Mouse (Mus musculus) cortical plate, adult 2 months (tissue): ENCODE results near the gene Wdr25.

Experiments used
- CTCF ChIP-seq: fragments of 200-500 bp; IDR thresholded peaks from 2 replicates; pipeline ENCODE4 v1.5.1; 2011; ENCODE audit warnings: mild to moderate bottlenecking, control low read depth, low read length; ENCODE audit not compliant: insufficient read depth; ENCODE audit errors: extremely low read depth
- POLR2A ChIP-seq: fragments of 200-500 bp; IDR thresholded peaks from 2 replicates; pipeline ENCODE4 v1.6.1; 2011; ENCODE audit warnings: mild to moderate bottlenecking, low read length, control low read depth; ENCODE audit not compliant: insufficient read depth; ENCODE audit errors: extremely low read depth

GRCm38 (mm10) chr12:108931341-108932053, 38.1 kb downstream of the Wdr25 start:
- TF ChIP-seq CTCF (no peak), POLR2A (no peak)
